Mouse (Mus musculus) gastrocnemius, postnatal 25 days (tissue): Measurements from ENCODE around the gene Lpp. TPM values are rescaled to one million over a fixed set of nuclear protein-coding genes. Genes with fewer than 3 reads are reported as not detected.

Experiments used
- DNase-seq: peaks from one replicate; pipeline ENCODE4 v3.0.0; 2022
- total RNA-seq, 2 experiments: library from RNA; stranded (reverse); gene quantifications; 1 replicate in 1 of 2; 2 replicates in 1 of 2; pipeline ENCODE4 v1.2.3; 2021

The Lpp gene
- total RNA-seq, 2 experiments from 2014 or later = 21.7 to 23.8 TPM

GRCm38 (mm10) chr16:24471029-24471428 lies 77.7 kb downstream of the Lpp start:
- DNase-seq = no peak

GRCm38 (mm10) chr16:24471801-24472200 lies 78.5 kb downstream of the Lpp start:
- no peak for DNase-seq

GRCm38 (mm10) chr16:24473966-24474365 lies 80.7 kb downstream of the Lpp start:
- DNase-seq = no peak

- no peak for DNase-seq
These were observed 81.5 kb downstream of the Lpp start for GRCm38 (mm10) chr16:24474781-24475180.

- DNase-seq = no peak
These were observed 82.1 kb downstream of the Lpp start for GRCm38 (mm10) chr16:24475305-24475947.

GRCm38 (mm10) chr16:24476911-24477401 lies 83.6 kb downstream of the Lpp start:
- DNase-seq = no peak

GRCm38 (mm10) chr16:24478006-24478405 lies 84.7 kb downstream of the Lpp start:
- DNase-seq = no peak

GRCm38 (mm10) chr16:24478851-24479250 lies 85.5 kb downstream of the Lpp start:
- DNase-seq = no peak

- no peak for DNase-seq
These were observed 89.3 kb downstream of the Lpp start for GRCm38 (mm10) chr16:24482648-24483047.

- peak; percentile 85 for DNase-seq
These were observed 90.3 kb downstream of the Lpp start for GRCm38 (mm10) chr16:24483527-24484101.

GRCm38 (mm10) chr16:24487782-24488241 lies 94.5 kb downstream of the Lpp start:
- peak; percentile 61 for DNase-seq

- DNase-seq = peak; percentile 34
These were observed 96.4 kb downstream of the Lpp start for GRCm38 (mm10) chr16:24489516-24490285.

GRCm38 (mm10) chr16:24490751-24491485 lies 97.6 kb downstream of the Lpp start:
- DNase-seq = peak; percentile 71

GRCm38 (mm10) chr16:24491486-24491758 lies 98.1 kb downstream of the Lpp start:
- no peak for DNase-seq

GRCm38 (mm10) chr16:24492194-24492940 lies 99.1 kb downstream of the Lpp start:
- peak; percentile 31 for DNase-seq

- DNase-seq = no peak
These were observed 101.2 kb downstream of the Lpp start for GRCm38 (mm10) chr16:24494531-24494930.

GRCm38 (mm10) chr16:24495461-24495860 lies 102.2 kb downstream of the Lpp start:
- DNase-seq = peak; percentile 33

GRCm38 (mm10) chr16:24496635-24497034 lies 103.3 kb downstream of the Lpp start:
- no peak for DNase-seq

- no peak for DNase-seq
These were observed 104.1 kb downstream of the Lpp start for GRCm38 (mm10) chr16:24497413-24497812.

GRCm38 (mm10) chr16:24498103-24498659 lies 104.9 kb downstream of the Lpp start:
- peak; percentile 19 for DNase-seq

- no peak for DNase-seq
These were observed 107.9 kb downstream of the Lpp start for GRCm38 (mm10) chr16:24501197-24501596.
